Mouse (Mus musculus) urinary bladder, postnatal 36 days (tissue): ENCODE measurements at regions not wholly inside any gene's neighbourhood (a gene's known extent, or its start where the extent isn't known, plus 50 kb on each side); places are given as distances from the start of the nearest gene placed in this dataset.

ENCODE experiments used
- DNase-seq, 2 experiments: peaks; one replicate each; pipeline ENCODE4 v3.0.0; 2022; ENCODE audit warnings: low spot score in 2 of 2, mixed read lengths in 1 of 2

- DNase-seq: no peak
These were observed 259.7 kb downstream of the Tmem182 start for GRCm38 (mm10) chr1:41065130-41065529.

- DNase-seq: no peak
These were observed 299.5 kb downstream of the Tmem182 start for GRCm38 (mm10) chr1:41104869-41105268.

GRCm38 (mm10) chr1:41121636-41122175 lies 316.3 kb downstream of the Tmem182 start:
- DNase-seq: no peak

GRCm38 (mm10) chr1:41131410-41131809 lies 326.0 kb downstream of the Tmem182 start:
- no peak for DNase-seq

GRCm38 (mm10) chr1:41133143-41133542 lies 327.7 kb downstream of the Tmem182 start:
- no peak for DNase-seq

- DNase-seq: no peak
These were observed 328.5 kb downstream of the Tmem182 start for GRCm38 (mm10) chr1:41133946-41134345.

- DNase-seq: no peak
These were observed 334.3 kb downstream of the Tmem182 start for GRCm38 (mm10) chr1:41139725-41140124.

- DNase-seq: no peak
These were observed 335.1 kb downstream of the Tmem182 start for GRCm38 (mm10) chr1:41140542-41140941.

GRCm38 (mm10) chr1:41141992-41142391 lies 336.6 kb downstream of the Tmem182 start:
- no peak for DNase-seq

- no peak for DNase-seq
These were observed 347.1 kb downstream of the Tmem182 start for GRCm38 (mm10) chr1:41152516-41152915.

- DNase-seq: no peak
These were observed 348.0 kb downstream of the Tmem182 start for GRCm38 (mm10) chr1:41153174-41153999.

GRCm38 (mm10) chr1:41154198-41154597 lies 348.8 kb downstream of the Tmem182 start:
- DNase-seq: no peak

GRCm38 (mm10) chr1:41156946-41157345 lies 351.5 kb downstream of the Tmem182 start:
- no peak for DNase-seq

- no peak for DNase-seq
These were observed 352.5 kb downstream of the Tmem182 start for GRCm38 (mm10) chr1:41157651-41158513.

GRCm38 (mm10) chr1:41165878-41166786 lies 360.7 kb downstream of the Tmem182 start:
- no peak for DNase-seq

GRCm38 (mm10) chr1:41166787-41167420 lies 361.5 kb downstream of the Tmem182 start:
- DNase-seq: no peak

GRCm38 (mm10) chr1:41186991-41187390 lies 381.6 kb downstream of the Tmem182 start:
- no peak for DNase-seq

GRCm38 (mm10) chr1:41212876-41213275 lies 407.5 kb downstream of the Tmem182 start:
- no peak for DNase-seq

GRCm38 (mm10) chr1:41225851-41226250 lies 420.4 kb downstream of the Tmem182 start:
- DNase-seq: no peak

- DNase-seq: no peak
These were observed 429.9 kb downstream of the Tmem182 start for GRCm38 (mm10) chr1:41235335-41235734.

- no peak for DNase-seq
These were observed 437.6 kb downstream of the Tmem182 start for GRCm38 (mm10) chr1:41243000-41243399.
